Mouse (Mus musculus): ENCODE results near the gene Olfr411. TPM values are rescaled to one million over a fixed set of nuclear protein-coding genes. Genes with fewer than 3 reads are reported as not detected.

The Olfr411 gene
- total RNA-seq (2021), result not detected

GRCm38 (mm10) chr11:74352550-74352949 lies at the start of gene Olfr411:
Gene Olfr411, minus strand, starts transcription at chr11:74352650.
- DNase-seq, result no peak

GRCm38 (mm10) chr11:74402126-74402525 lies 49.7 kb upstream of the Olfr411 start:
- intact Hi-C loops (cut with DNase I), result no loop called here
- DNase-seq, result peak; percentile 35

More at GRCm38 (mm10) chr11:74352550-74352949, at the start of gene Olfr411:
- intact Hi-C loops (cut with DNase I), result no loop called here

DNA sequence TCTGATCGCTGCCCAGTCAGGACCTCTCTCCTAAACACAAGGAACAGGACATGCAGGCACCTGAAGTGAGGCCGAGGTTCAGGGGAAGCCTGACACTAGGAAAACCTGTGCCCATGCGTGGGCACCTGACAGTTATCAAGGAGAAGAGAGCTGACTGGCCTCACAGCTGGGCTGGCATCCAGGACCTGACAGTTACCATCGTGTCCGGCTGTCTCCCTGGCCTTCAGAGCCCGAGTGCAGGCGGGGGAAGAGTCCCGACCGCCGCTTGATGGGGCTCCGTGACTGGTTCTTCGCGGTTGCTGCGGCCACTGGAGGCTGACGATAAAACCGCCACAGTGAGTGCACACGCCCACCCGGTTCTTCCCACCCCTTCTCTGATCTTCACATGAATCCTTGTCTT lies 43.1 kb upstream of the Olfr411 start:
- intact Hi-C loops (cut with DNase I), result no loop called here
- no peak for DNase-seq

GRCm38 (mm10) chr11:74393489-74393888 lies 41.0 kb upstream of the Olfr411 start:
- DNase-seq, result peak; percentile 65
- intact Hi-C loops (cut with DNase I), result no loop called here

DNA sequence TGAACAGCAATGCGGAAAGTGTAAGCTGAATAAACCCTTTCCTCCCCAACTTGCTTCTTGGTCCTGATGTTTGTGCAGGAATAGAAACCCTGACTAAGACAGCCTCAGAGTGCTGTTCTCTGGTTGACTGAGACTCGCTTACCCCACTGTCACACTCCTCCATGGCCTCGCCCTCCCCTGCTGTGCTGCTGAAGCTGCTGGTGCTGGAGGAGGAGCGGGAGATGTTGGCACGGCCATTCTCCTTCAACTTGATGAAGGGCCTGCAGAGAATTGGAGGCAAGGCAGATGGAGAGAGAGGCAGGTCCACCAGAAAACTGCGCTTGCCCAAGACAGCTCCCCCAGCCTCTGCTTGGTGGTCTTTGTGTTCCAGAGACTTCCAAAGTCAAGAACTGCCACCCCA lies 40.5 kb upstream of the Olfr411 start:
- no peak for DNase-seq

GRCm38 (mm10) chr11:74391899-74392298 lies 39.4 kb upstream of the Olfr411 start:
- intact Hi-C loops (cut with DNase I), result no loop called here
- DNase-seq, result no peak

More for the DNA sequence above, 40.5 kb upstream of the Olfr411 start:
- intact Hi-C loops (cut with DNase I), result no loop called here

DNA sequence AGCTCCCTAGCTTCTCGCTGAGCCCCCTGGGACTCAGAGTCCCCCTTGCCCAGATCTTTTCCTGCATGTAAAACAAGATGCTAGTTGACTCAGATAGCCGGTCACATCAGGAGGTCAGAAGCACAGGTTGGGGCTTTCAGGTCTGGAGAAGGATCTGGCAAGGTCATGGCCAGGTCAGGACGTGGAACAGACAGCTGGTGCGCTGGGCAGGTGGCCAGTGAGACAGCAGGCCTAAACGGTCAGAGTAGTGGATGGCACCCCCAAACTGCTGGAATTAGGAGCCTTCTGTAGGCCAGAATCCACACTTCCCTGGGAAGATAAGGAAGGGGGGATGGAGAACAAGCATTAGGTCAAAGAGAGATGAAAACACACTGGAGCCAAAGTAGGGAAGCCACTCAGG lies 34.8 kb upstream of the Olfr411 start:
- intact Hi-C loops (cut with DNase I), result no loop called here
- peak; percentile 58 for DNase-seq

DNA sequence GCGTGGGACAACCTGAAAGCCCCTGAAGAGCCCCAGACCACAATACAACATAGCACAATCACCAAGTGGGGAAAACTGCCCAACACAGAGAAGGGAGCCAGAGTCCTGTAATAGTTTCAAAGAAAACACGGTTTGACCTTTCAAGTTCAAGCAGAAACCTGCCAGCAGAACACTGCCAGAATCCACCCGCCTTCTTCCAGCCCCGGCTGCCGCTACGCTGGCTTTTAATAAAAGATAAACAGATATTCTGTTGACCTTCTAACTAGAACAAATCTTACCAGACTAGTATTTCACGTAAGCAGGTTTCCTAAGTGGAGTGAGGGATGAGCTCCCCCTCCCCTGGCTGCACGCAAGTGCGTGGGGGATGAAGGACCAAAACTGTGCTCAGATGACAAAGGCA lies 33.2 kb upstream of the Olfr411 start:
- no peak for DNase-seq
- intact Hi-C loops (cut with DNase I), result no loop called here

DNA sequence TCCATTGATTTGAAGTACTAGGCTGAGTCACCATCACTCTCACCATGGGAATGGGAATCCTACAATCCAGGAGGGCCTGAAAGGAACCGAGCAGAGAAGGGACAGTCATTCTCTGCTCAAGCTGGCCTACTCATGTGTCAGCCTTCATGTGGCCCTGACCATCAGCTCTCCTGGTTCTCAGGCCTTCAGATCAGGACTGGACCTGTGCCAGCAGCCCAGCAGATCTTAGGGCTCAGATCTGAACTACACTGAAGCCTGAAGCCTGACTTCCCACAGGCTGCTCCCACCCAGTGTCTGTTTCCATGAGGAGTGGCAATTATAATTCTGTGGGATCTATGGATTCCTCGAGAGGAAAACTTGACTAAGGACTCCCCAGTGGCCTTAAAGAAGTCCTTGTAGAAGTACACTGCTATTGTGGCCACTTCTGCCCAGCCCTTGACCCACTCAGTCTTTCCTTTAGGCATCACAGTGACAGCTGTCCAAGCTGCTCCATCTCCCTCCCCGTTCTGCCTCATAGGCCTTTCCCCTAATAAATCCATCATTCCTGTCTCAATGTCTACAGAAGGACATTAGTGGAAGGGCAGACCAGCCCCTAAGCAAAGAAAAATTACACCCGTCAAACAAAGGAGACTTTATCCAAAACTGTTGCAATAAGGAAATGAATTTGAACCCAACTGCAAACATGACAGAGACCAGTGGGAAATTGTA lies 26.9 kb upstream of the Olfr411 start:
- intact Hi-C loops (cut with DNase I), result loop anchor here (5.0 to 10.0 kb wide), 3 partner anchors 148 to 1305 kb away; no protein-coding TSS in a partner anchor
- no peak for DNase-seq

DNA sequence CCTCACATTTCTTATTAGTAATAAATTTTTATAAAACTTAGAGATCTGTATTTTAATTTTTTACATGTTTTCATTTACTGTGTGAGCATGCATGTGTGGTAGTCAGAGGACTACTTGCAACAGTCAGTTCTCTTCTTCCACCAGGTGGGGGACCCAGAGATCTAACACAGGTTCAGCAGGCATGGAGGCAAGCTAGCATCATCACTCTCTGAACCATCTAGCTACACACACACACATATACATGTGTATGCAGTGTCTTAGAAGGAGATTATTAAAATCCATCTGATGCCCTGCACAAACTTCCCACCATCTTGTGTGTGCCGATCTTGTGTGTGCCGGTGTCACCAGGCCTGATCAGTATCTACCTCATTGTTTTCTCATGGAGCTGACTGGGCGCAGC lies 24.4 kb upstream of the Olfr411 start:
- peak; percentile 73 for DNase-seq
- intact Hi-C loops (cut with DNase I), result loop anchor here (5.0 to 10.0 kb wide), 3 partner anchors 150 to 1302 kb away; no protein-coding TSS in a partner anchor

DNA sequence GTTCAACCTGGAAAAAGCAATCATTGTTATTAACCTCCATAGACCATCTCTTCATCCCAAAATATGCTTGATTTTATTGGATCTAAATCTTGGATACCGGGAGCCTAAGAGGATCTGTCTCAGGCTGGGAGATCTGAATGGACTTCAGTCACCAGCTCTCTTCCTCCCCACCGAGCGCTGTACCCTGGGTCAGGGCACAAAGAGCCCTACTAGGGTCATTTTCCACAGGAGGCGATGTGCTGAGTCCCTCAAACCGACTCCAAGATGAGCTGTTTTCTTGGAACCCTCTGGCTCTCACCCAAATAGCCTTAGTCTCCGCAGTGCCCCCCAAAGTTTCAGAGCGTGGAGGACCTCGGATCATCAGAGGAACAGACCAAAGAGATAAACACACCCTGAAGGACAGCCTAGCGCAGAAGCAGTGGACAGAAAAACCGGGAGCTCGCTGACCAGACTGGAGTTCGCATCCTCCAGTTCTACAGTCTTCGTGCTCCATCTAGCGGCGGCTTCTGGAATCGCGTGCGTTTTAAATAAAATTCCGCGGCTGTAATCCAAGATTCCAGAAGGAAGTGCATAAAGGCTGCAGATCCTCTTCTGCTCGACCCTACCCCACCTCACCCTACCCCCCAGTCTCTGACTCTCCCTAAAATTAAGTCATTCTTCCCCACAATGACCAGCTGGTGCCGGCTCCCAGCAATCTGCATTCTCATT lies 19.1 kb upstream of the Olfr411 start:
- intact Hi-C loops (cut with DNase I), result loop anchor here (2.0 to 10.0 kb wide), 2 partner anchors 1233 to 1297 kb away; partner anchors contain the start of gene Haspin
- DNase-seq, result peak; percentile 74

GRCm38 (mm10) chr11:74361769-74362168 lies 9.3 kb upstream of the Olfr411 start, which contains the start of gene Olfr412:
Gene Olfr412, plus strand, starts transcription at chr11:74362069.
- DNase-seq, result no peak
- intact Hi-C loops (cut with DNase I), result no loop called here

GRCm38 (mm10) chr11:74337931-74338330 lies 14.5 kb downstream of the Olfr411 start, which contains the start of gene Olfr410:
Gene Olfr410, minus strand, starts transcription at chr11:74338031.
- no peak for DNase-seq
- intact Hi-C loops (cut with DNase I), result no loop called here

- no peak for DNase-seq
- intact Hi-C loops (cut with DNase I), result no loop called here
Measured at GRCm38 (mm10) chr11:74328781-74329180, 23.7 kb downstream of the Olfr411 start.

DNA sequence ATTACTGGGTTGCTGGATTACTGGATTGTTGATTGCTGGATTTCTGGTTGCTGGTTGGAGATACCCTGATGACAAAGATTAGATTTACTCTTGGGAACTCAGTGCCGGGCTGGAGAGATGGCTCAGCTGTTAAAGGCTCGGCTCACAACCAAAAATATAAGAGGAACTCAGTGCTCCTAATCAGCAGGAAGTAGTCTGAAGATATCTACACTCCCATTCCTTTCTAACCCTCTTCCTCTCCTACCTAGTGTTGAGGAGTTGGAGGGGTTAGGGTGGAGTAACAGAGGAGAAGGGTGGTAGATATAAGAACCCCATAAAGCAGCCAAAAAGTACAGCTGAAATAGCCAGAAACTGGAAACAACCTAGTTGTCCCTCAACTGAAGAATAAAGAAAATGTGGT lies 26.4 kb downstream of the Olfr411 start:
- DNase-seq, result no peak
- intact Hi-C loops (cut with DNase I), result no loop called here

Other genes with a start within 250 kb of the Olfr411 start
- gene Olfr401, start 238.9 kb downstream of the Olfr411 start, total RNA-seq (2021), result not detected
- gene Olfr402, start 199.1 kb downstream of the Olfr411 start, total RNA-seq (2021), result not detected
- gene Olfr403, start 166.4 kb downstream of the Olfr411 start, total RNA-seq (2021), result not detected
- not detected for gene Olfr43, start 141.3 kb downstream of the Olfr411 start, total RNA-seq (2021)
- not detected for gene Olfr406, start 92.8 kb downstream of the Olfr411 start, total RNA-seq (2021)
- gene Olfr59, start 68.9 kb downstream of the Olfr411 start, total RNA-seq (2021), result not detected
- gene Olfr410, start 14.6 kb downstream of the Olfr411 start, total RNA-seq (2021), result not detected
- not detected for gene Olfr412, start 9.4 kb upstream of the Olfr411 start, total RNA-seq (2021)

Measured in left cerebral cortex, postnatal 4 days (tissue).